Mouse (Mus musculus): ENCODE measurements around the gene Rpl36a-ps1.

DNA sequence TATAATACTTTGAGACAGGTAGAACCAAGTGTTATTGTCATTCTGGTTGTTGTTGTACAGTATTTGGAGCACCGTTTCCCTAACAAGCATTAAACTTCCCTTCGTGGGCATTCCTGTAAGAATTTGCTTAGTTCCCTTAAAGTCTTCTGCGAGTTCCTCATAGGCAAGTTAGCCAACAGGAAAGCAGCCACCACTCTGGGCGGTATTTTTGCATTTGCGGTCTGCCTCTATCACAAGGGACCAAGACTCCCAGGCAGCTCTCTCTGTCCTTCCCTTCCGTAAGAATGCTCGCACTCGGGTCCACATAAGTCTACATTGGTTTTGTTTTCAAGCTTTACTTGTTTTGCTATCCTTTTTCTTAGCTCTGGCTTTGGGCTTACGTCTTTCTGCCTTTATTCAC lies 37.3 kb downstream of the Rpl36a-ps1 start:
- TF ChIP-seq POLR2A (IDR thresholded peaks at IDR 0.05; ENCODE audit: borderline replicate concordance, extremely low read depth, low read depth, low read length) (no peak), CTCF (IDR thresholded peaks at IDR 0.05; ENCODE audit: insufficient read depth, low read length) (no peak)

Measured in lung, adult 2 months (tissue).